Mouse (Mus musculus) cortical plate, adult 2 months (tissue): ENCODE measurements at regions not wholly inside any gene's neighbourhood (a gene's known extent, or its start where the extent isn't known, plus 50 kb on each side); places are given as distances from the start of the nearest gene placed in this dataset.

Source experiments
- CTCF ChIP-seq: fragments of 200-500 bp; IDR thresholded peaks from 2 replicates; pipeline ENCODE4 v1.5.1; 2011; ENCODE audit warnings: mild to moderate bottlenecking, control low read depth, low read length; ENCODE audit not compliant: insufficient read depth; ENCODE audit errors: extremely low read depth
- POLR2A ChIP-seq: fragments of 200-500 bp; IDR thresholded peaks from 2 replicates; pipeline ENCODE4 v1.6.1; 2011; ENCODE audit warnings: mild to moderate bottlenecking, low read length, control low read depth; ENCODE audit not compliant: insufficient read depth; ENCODE audit errors: extremely low read depth

DNA sequence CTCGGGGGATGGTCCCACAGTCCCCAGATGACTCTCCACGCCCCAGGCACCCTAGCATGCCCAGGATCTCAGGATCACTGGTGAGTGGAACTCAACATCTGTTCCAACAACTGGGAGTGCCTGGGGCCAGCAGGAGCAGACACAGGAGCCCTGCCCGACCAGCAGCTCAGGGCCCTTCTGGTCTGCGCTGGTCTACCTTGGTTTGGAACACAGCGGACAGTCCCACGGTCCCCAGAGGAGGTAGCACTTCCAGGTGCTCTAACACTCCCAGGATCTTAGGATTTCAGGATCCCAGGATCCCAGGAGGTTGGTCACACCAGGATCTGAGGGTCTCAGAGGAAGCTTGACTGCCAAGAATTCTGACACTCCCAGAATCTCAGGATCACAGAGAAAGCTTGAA, 131.8 kb downstream of the Thbs2 start:
- TF ChIP-seq CTCF: no peak
- no peak for TF ChIP-seq POLR2A
